Mouse (Mus musculus): ENCODE results near the gene Rars. TPM values are rescaled to one million over a fixed set of nuclear protein-coding genes. Genes with fewer than 3 reads are reported as not detected.

Rars gene
- polyA plus RNA-seq, 1 experiment from 2014 or later, result 78.5 TPM

- Histone ChIP-seq H3K4me1 (no peaks in the 10 kb centered on the region), H3K4me3 (no peak overlapping the region), H3K36me3 (peaks cover 58% of the 10 kb centered on the region), H3K4me2 (replicated peaks) (no peak overlapping the region), H3K27me3 (no peaks in the 10 kb centered on the region), H3K27ac (no peak overlapping the region), H3K9me3 (replicated peaks) (no peaks in the 10 kb centered on the region), H3K9ac (no peak overlapping the region)
- no peak for ATAC-seq (ENCODE audit: low FRiP score)
- 92% methylated on average over 4 of the region's 4 CpGs for WGBS
Observed at GRCm38 (mm10) chr11:35784537-35784936, 49.8 kb downstream of the Rars start.

DNA sequence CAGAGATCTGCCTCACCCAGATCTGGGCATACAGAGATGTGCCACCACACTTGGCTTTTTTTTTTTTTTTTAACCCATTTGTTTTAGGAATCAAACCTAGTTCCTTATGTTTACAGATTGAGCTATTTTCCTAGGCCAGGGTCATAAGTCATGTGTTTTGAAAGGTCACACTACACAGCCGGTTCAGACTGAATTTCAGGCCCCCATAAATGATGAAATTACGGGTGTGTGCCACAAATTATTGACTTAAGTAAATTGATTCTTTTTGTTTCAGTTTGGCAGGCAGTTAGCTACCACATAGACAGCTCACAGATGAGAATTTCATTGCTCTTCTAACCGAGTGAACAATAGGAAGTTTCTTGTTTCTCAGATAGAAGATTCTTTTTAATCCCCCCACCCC is 50.3 kb downstream of the Rars start:
- H3K4me3 ChIP-seq, result no peak overlapping the region
- H3K36me3 ChIP-seq, result peaks cover 63% of the 10 kb centered on the region
- H3K27me3 ChIP-seq, result no peaks in the 10 kb centered on the region
- H3K27ac ChIP-seq, result no peak overlapping the region
- no peak overlapping the region for H3K9ac ChIP-seq
- no peaks in the 10 kb centered on the region for H3K4me1 ChIP-seq
- ATAC-seq (ENCODE audit: low FRiP score), result no peak
- WGBS, result 91% methylated on average over 3 of the region's 3 CpGs
- H3K9me3 ChIP-seq (replicated peaks), result no peaks in the 10 kb centered on the region
- H3K4me2 ChIP-seq (replicated peaks), result no peak overlapping the region

DNA sequence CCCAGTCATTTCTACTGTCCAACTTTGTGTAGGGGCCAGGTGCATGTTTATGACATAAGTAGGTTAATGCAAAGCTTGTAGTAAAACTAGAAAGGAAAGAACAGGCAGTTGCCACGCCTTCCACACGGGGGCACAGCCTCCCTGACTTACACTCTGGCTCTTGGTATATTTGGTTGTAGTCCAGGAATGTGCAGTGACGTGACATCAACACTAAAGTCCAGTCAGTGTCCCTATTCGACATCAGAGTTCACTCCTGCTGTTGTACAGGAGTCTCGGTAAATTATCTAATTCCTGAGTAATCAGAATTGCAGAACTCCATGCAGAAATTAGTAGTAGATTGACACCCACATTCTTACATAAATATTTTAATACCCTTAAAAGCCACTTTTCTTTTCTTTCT is 51.3 kb downstream of the Rars start:
- Histone ChIP-seq H3K9me3 (replicated peaks) (no peaks in the 10 kb centered on the region), H3K4me3 (no peak overlapping the region), H3K4me1 (no peaks in the 10 kb centered on the region), H3K27ac (no peak overlapping the region), H3K27me3 (no peaks in the 10 kb centered on the region), H3K4me2 (replicated peaks) (no peak overlapping the region), H3K36me3 (peaks cover 73% of the 10 kb centered on the region), H3K9ac (no peak overlapping the region)
- no peak for ATAC-seq (ENCODE audit: low FRiP score)
- WGBS, result 95% methylated on average over 5 of the region's 5 CpGs

GRCm38 (mm10) chr11:35782444-35782843 is 51.9 kb downstream of the Rars start:
- no peak for ATAC-seq (ENCODE audit: low FRiP score)
- H3K9ac ChIP-seq, result no peak overlapping the region
- H3K27ac ChIP-seq, result no peak overlapping the region
- peaks cover 79% of the 10 kb centered on the region for H3K36me3 ChIP-seq
- 98% methylated on average over 3 of the region's 3 CpGs for WGBS
- no peaks in the 10 kb centered on the region for H3K4me1 ChIP-seq
- H3K27me3 ChIP-seq, result no peaks in the 10 kb centered on the region
- no peaks in the 10 kb centered on the region for H3K9me3 ChIP-seq (replicated peaks)
- no peak overlapping the region for H3K4me3 ChIP-seq
- no peak overlapping the region for H3K4me2 ChIP-seq (replicated peaks)

DNA sequence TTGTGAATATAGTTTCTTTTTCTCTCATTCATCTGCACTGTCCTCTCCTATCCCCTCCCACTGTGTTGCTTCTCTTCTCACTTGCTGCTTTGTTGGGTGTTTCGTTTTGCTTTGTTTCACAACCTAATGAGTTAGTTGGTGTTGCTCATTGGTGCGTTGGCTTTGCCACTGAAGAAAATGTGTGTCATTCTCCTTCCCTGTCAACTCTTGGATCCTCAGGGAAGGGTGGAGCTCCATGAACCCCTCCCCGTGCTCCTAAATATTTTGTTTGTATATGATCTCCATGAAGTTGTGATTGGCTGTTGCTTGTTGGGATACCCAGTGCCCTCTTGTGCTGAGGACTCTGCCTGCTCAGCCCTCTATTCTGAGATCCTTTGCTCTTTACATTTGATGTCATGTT is 54.0 kb downstream of the Rars start:
- Histone ChIP-seq H3K4me3 (no peak overlapping the region), H3K4me1 (no peaks in the 10 kb centered on the region), H3K9me3 (replicated peaks) (no peaks in the 10 kb centered on the region), H3K4me2 (replicated peaks) (no peak overlapping the region), H3K36me3 (peaks cover 78% of the 10 kb centered on the region), H3K27ac (no peak overlapping the region), H3K9ac (no peak overlapping the region), H3K27me3 (no peaks in the 10 kb centered on the region)
- WGBS, result 85% methylated on average over 3 of the region's 3 CpGs
- no peak for ATAC-seq (ENCODE audit: low FRiP score)

DNA sequence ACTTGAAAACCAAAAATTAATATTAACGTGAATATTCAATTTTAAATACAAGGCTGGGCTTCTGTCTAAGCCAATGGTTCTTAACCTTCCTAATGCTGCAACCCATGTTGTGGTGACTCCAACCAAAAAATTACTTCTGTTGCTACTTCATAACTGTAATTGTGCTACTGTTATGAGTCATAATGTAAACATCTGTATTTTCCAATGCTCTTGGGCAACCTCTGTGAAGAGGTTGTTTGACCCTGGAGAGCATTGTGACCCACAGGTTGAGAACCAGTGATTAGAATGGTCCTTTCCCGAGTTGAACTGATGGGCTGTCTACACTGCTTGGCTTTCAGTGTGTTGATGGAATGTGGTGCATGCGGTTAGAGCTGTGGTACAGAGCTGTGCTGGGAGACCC is 57.9 kb downstream of the Rars start:
- no peak overlapping the region for H3K9ac ChIP-seq
- no peaks in the 10 kb centered on the region for H3K27me3 ChIP-seq
- no peak overlapping the region for H3K4me2 ChIP-seq (replicated peaks)
- no peak overlapping the region for H3K4me3 ChIP-seq
- peaks cover 40% of the 10 kb centered on the region for H3K36me3 ChIP-seq
- H3K4me1 ChIP-seq, result peaks cover 9% of the 10 kb centered on the region; the same call in 1 of the 2 replicates
- no peak for ATAC-seq (ENCODE audit: low FRiP score)
- no peaks in the 10 kb centered on the region for H3K9me3 ChIP-seq (replicated peaks)
- H3K27ac ChIP-seq, result no peak overlapping the region
- WGBS, result 90% methylated on average over 3 of the region's 3 CpGs

- H3K36me3 ChIP-seq, result peaks cover 38% of the 10 kb centered on the region
- WGBS, result 95% methylated on average over 3 of the region's 3 CpGs
- H3K4me3 ChIP-seq, result no peak overlapping the region
- H3K4me1 ChIP-seq, result peaks cover 16% of the 10 kb centered on the region
- no peaks in the 10 kb centered on the region for H3K9me3 ChIP-seq (replicated peaks)
- H3K27ac ChIP-seq, result no peak overlapping the region
- H3K4me2 ChIP-seq (replicated peaks), result no peak overlapping the region
- no peak overlapping the region for H3K9ac ChIP-seq
- H3K27me3 ChIP-seq, result no peaks in the 10 kb centered on the region
- ATAC-seq (ENCODE audit: low FRiP score), result no peak
Observed at GRCm38 (mm10) chr11:35775606-35776005, 58.7 kb downstream of the Rars start.

DNA sequence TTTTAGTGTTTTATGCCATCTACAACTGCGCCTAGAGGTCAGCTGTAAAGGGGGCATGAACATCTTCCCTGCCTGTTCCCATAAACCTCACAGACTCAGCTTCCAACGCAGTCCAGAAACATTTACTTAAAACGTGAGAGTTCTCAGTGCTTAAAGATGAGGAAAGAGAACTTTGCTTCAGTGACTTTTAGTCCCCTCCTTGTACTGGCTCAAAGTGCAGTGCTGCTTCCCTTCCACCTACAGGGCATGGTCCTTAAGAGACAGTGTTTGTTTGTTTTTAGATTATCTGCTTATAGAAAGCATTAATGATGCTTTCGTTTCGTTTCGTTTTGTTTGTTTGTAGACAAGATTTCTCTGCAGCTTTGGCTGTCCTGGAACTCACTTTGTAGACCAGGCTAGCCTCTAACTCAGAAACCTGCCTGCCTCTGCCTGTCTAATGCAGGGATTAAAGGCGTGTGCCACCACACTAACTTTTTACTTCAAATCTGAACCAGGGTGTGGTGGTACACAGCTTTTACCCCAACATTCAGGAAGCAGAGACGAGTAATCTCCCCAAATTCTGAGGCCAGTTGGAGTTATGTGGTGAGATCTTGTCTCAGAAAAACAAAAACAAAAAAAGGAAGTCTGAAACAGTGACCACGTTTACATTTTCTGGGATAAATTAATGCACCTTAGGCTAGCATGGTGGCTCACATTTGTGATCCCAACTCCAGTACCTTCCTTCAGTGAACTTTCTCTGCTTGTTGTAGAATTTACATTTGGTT is 63.4 kb downstream of the Rars start:
- 69% methylated on average over 9 of the region's 9 CpGs for WGBS
- peaks cover under 1% of the 10 kb centered on the region; the same call in 1 of the 2 replicates for H3K36me3 ChIP-seq
- H3K27ac ChIP-seq, result no peak overlapping the region
- peaks cover 17% of the 10 kb centered on the region for H3K4me1 ChIP-seq
- H3K9ac ChIP-seq, result peak overlapping the region; percentile 96
- H3K9me3 ChIP-seq (replicated peaks), result no peaks in the 10 kb centered on the region
- H3K27me3 ChIP-seq, result no peaks in the 10 kb centered on the region
- no peak for ATAC-seq (ENCODE audit: low FRiP score)
- peak overlapping the region; percentile 89 for H3K4me3 ChIP-seq
- H3K4me2 ChIP-seq (replicated peaks), result peak overlapping the region; percentile 71

DNA sequence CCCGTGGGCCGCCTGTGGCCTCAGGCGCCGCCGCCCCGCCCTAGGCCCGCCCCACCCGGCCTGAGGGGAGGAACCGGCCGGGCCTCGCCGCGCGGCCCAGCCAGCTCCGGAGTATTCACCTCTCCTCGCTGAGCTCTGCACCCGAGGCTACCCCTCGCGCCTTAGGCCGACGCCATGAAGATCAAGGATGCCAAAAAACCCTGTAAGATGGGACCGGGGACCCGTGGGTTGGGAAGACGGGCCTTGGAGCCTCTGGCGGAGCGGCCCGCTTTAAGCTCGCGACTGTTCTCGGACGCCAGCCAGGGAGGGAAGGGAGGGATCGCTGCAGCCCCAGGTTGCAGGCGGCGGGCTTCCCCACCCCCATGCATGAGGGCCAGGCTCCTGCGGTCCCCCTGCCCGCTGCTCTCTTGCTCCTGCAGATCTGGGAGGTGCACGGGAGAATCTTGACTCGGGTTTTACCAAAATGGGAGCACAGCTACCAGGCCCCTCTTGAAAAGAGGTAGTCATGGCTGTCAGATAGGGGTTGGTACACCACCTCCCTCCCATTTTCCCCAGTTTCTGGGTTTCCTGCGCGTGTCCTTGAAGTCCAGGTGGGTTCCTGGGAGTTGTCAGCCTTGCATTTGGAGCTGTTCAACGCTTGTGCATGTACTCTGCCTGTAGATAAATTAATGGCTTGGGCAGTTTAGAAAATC is 64.4 kb downstream of the Rars start:
- Histone ChIP-seq H3K27me3 (no peaks in the 10 kb centered on the region), H3K9me3 (replicated peaks) (no peaks in the 10 kb centered on the region), H3K36me3 (no peaks in the 10 kb centered on the region), H3K4me2 (replicated peaks) (peak overlapping the region; percentile 71), H3K9ac (peak overlapping the region; percentile 96), H3K27ac (peak overlapping the region; percentile 97), H3K4me3 (peak overlapping the region; percentile 89), H3K4me1 (peaks cover 17% of the 10 kb centered on the region)
- WGBS, result under 1% methylated on average over 32 of the region's 41 CpGs
- ATAC-seq (ENCODE audit: low FRiP score), result peak; percentile 88

GRCm38 (mm10) chr11:35769188-35769745 is 65.0 kb downstream of the Rars start, which contains the start of gene Pank3:
Pank3 (plus strand) TSS chr11:35769484.
- Histone ChIP-seq H3K4me2 (replicated peaks) (peak within 1 kb of the TSS; percentile 71), H3K36me3 (no peaks in the 10 kb centered on the region), H3K4me1 (peaks cover 17% of the 10 kb centered on the region), H3K9me3 (replicated peaks) (no peaks in the 10 kb centered on the region), H3K27me3 (no peaks in the 10 kb centered on the region), H3K9ac (peak within 1 kb of the TSS; percentile 96), H3K27ac (peak within 1 kb of the TSS; percentile 97), H3K4me3 (peak within 1 kb of the TSS; percentile 89)
- under 1% methylated on average over 45 of the region's 50 CpGs for WGBS
- peak; percentile 100 for ATAC-seq (ENCODE audit: low FRiP score)

DNA sequence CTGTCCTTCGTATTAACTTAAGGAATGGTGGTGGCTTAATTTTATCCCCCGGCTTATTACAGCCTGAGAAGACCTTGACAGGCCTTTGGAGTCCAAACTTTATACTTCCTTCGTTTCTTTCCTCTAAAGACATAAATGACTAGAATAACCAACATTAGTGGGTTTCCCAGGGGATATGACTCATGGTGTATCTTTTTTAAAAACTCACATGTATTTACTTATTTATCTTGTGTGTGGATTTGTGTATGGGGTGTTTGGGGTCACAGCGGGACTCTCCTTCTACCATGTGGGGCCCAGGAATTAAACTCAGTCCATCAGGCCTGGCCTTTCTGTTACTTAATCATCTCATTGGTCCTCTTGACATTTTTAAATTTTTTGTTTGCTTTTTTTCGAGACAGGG is 67.5 kb downstream of the Rars start:
- no peak for ATAC-seq (ENCODE audit: low FRiP score)

GRCm38 (mm10) chr11:35760627-35761003 is 73.7 kb downstream of the Rars start:
- 94% methylated on average over 4 of the region's 4 CpGs for WGBS
- Histone ChIP-seq H3K4me3 (no peak overlapping the region), H3K9me3 (replicated peaks) (no peaks in the 10 kb centered on the region), H3K27ac (no peak overlapping the region), H3K4me1 (no peaks in the 10 kb centered on the region), H3K36me3 (no peaks in the 10 kb centered on the region), H3K4me2 (replicated peaks) (no peak overlapping the region), H3K9ac (no peak overlapping the region), H3K27me3 (no peaks in the 10 kb centered on the region)
- ATAC-seq (ENCODE audit: low FRiP score), result no peak

More for the DNA sequence above, 67.5 kb downstream of the Rars start:
- no peak overlapping the region for H3K9ac ChIP-seq
- no peak overlapping the region for H3K4me2 ChIP-seq (replicated peaks)
- no peaks in the 10 kb centered on the region for H3K9me3 ChIP-seq (replicated peaks)
- no peaks in the 10 kb centered on the region for H3K27me3 ChIP-seq
- peaks cover 12% of the 10 kb centered on the region for H3K4me1 ChIP-seq
- no peak overlapping the region for H3K4me3 ChIP-seq
- 92% methylated on average over 5 of the region's 5 CpGs for WGBS
- no peak overlapping the region for H3K27ac ChIP-seq
- H3K36me3 ChIP-seq, result no peaks in the 10 kb centered on the region
